Mouse (Mus musculus) 3T3-L1 (cell line): Measurements from ENCODE around the gene Pgghg.
"Not testable (repeated sequence)": the region's sequence is repeated elsewhere in the genome, so short reads cannot be mapped to it uniquely, and the experiment has no call there.

Experiments used
- DNase-seq: peaks from one replicate; pipeline ENCODE4 v3.0.0-alpha.2; 2015; ENCODE audit warnings: low read depth, low spot score

Gene Pgghg

GRCm38 (mm10) chr7:140954733-140955071 is 13.5 kb downstream of the Pgghg start:
- DNase-seq, result peak; percentile 31

- DNase-seq, result peak; percentile 40
These were observed 14.2 kb downstream of the Pgghg start for GRCm38 (mm10) chr7:140955342-140955741.

- DNase-seq, result peak; percentile 99
These were observed 14.8 kb downstream of the Pgghg start, which contains the start of the genes Gm45717 and Ifitm2 for GRCm38 (mm10) chr7:140955758-140956555. Gene Gm45717 (minus strand): TSS chr7:140955937. Gene Ifitm2 (minus strand): TSS chr7:140955987.

- DNase-seq, result no peak
These were observed 15.3 kb downstream of the Pgghg start for GRCm38 (mm10) chr7:140956556-140956869.

- peak; percentile 77 for DNase-seq
These were observed 18.1 kb downstream of the Pgghg start for GRCm38 (mm10) chr7:140959181-140959901.

GRCm38 (mm10) chr7:140960026-140960425 is 18.8 kb downstream of the Pgghg start:
- DNase-seq, result no peak

- no peak for DNase-seq
These were observed 20.2 kb downstream of the Pgghg start for GRCm38 (mm10) chr7:140961416-140961815.

- DNase-seq, result no peak
These were observed 21.5 kb downstream of the Pgghg start for GRCm38 (mm10) chr7:140962733-140963132.

- no peak for DNase-seq
These were observed 25.7 kb downstream of the Pgghg start, which contains the start of gene Ifitm1 for GRCm38 (mm10) chr7:140966921-140967320. Gene Ifitm1 (plus strand): TSS chr7:140967221.

GRCm38 (mm10) chr7:140967862-140968591 is 26.8 kb downstream of the Pgghg start:
- DNase-seq, result no peak

- not testable (repeated sequence) for DNase-seq
These were observed 27.5 kb downstream of the Pgghg start for GRCm38 (mm10) chr7:140968710-140969109.

GRCm38 (mm10) chr7:140970931-140971330 is 29.7 kb downstream of the Pgghg start:
- DNase-seq, result no peak

GRCm38 (mm10) chr7:140971479-140972171 is 30.4 kb downstream of the Pgghg start:
- peak; percentile 36 for DNase-seq

- peak; percentile 68 for DNase-seq
These were observed 32.4 kb downstream of the Pgghg start for GRCm38 (mm10) chr7:140973396-140974165.

- no peak for DNase-seq
These were observed 33.7 kb downstream of the Pgghg start for GRCm38 (mm10) chr7:140974940-140975339.

- peak; percentile 39 for DNase-seq
These were observed 34.3 kb downstream of the Pgghg start for GRCm38 (mm10) chr7:140975465-140975864.

- DNase-seq, result not testable (repeated sequence)
These were observed 35.5 kb downstream of the Pgghg start for GRCm38 (mm10) chr7:140976720-140977119.

- DNase-seq, result peak; percentile 28
These were observed 40.5 kb downstream of the Pgghg start for GRCm38 (mm10) chr7:140981704-140982103.

GRCm38 (mm10) chr7:140982971-140983370 is 41.8 kb downstream of the Pgghg start:
- DNase-seq, result no peak

GRCm38 (mm10) chr7:140987182-140988138 is 46.3 kb downstream of the Pgghg start:
- DNase-seq, result no peak
